In genomic region chr10:117146421-117146820, GRCm38 (mm10) we compare ENCODE assay signal across 9 mouse cellular contexts. TPM values are rescaled to one million over a fixed set of nuclear protein-coding genes. Genes with fewer than 3 reads are reported as not detected.
A peak's percentile ranks its signal among the peaks of the same experiment; 100 is the strongest.
DNase-seq lines count a peak whose midpoint lies in the region; ATAC-seq and TF ChIP-seq lines count a peak whose summit lies in the region.
"Had no signal": no experiment of that assay in that cellular context is flagged by ENCODE, and none has a peak within 500 bp of the region (broad histone marks: within the 10 kb centered on the region; RNA-seq: fewer than 3 reads in every experiment).

No protein-coding gene starts in this region.

- H3K36me3 ChIP-seq in megakaryocyte, embryonic 14.5 days (replicated peaks; ENCODE audit: low read length) = peaks cover 4% of the 10 kb centered on the region
- no peaks in the 10 kb centered on the region for H3K36me3 ChIP-seq in limb, embryonic 15.5 days
- H3K36me3 ChIP-seq in stomach, embryonic 15.5 days = no peaks in the 10 kb centered on the region

- no peaks in the 10 kb centered on the region for H3K9me3 ChIP-seq in megakaryocyte, embryonic 14.5 days
- H3K9me3 ChIP-seq in limb, embryonic 15.5 days = no peaks in the 10 kb centered on the region
- no peaks in the 10 kb centered on the region for H3K9me3 ChIP-seq in stomach, embryonic 15.5 days

- intact Hi-C loops in gastrocnemius, adult 2 months (cut with DNase I) = no loop called here

- DNase-seq in gastrocnemius, adult 2 months = no peak
- DNase-seq in gastrocnemius, adult 18-20 months (ENCODE audit: low spot score) = no peak
- DNase-seq in cerebellum, postnatal 25 days = no peak
- DNase-seq: thymus, postnatal 36 days had no signal

- 61% methylated on average over 9 of the region's 9 CpGs for WGBS in limb, embryonic 15.5 days
- 36% methylated on average over 9 of the region's 9 CpGs for WGBS in stomach, embryonic 15.5 days

- peak overlapping the region; percentile 97 for H3K4me3 ChIP-seq in gastrocnemius, adult 2 months
- H3K4me3 ChIP-seq in megakaryocyte, embryonic 14.5 days (replicated peaks) = peak overlapping the region; percentile 89
- H3K4me3 ChIP-seq in limb, embryonic 15.5 days = no peak overlapping the region
- H3K4me3 ChIP-seq in stomach, embryonic 15.5 days (replicated peaks) = peak overlapping the region; percentile 19; the same call in 1 of the 2 replicates

- H3K4me1 ChIP-seq in megakaryocyte, embryonic 14.5 days = peaks cover 70% of the 10 kb centered on the region
- peaks cover 32% of the 10 kb centered on the region for H3K4me1 ChIP-seq in limb, embryonic 15.5 days
- H3K4me1 ChIP-seq in stomach, embryonic 15.5 days = peaks cover 27% of the 10 kb centered on the region

- peak overlapping the region; percentile 85 for H3K27ac ChIP-seq in gastrocnemius, adult 2 months
- no peak overlapping the region for H3K27ac ChIP-seq in limb, embryonic 15.5 days
- H3K27ac ChIP-seq in stomach, embryonic 15.5 days = no peak overlapping the region

- ATAC-seq in megakaryocyte, adult 5-6 weeks (ENCODE audit: poor library complexity, severe bottlenecking) = no peak
- ATAC-seq in limb, embryonic 15.5 days (ENCODE audit: insufficient number of reproducible peaks, low FRiP score, low TSS enrichment, low read depth) = no peak
- no peak for ATAC-seq in stomach, embryonic 15.5 days (ENCODE audit: insufficient read depth, low FRiP score, low read depth)
- ATAC-seq in cerebellum, adult (ENCODE audit: insufficient number of reproducible peaks, low FRiP score, low TSS enrichment) = no peak

- H3K4me2 ChIP-seq in limb, embryonic 15.5 days = 0 out of 2 replicates have a peak overlapping the region, but pooled peaks have one; percentile 24
- peak overlapping the region; percentile 39 for H3K4me2 ChIP-seq in stomach, embryonic 15.5 days

- H3K27me3 ChIP-seq in megakaryocyte, embryonic 14.5 days (replicated peaks) = no peaks in the 10 kb centered on the region
- H3K27me3 ChIP-seq in limb, embryonic 15.5 days = no peaks in the 10 kb centered on the region
- H3K27me3 ChIP-seq in stomach, embryonic 15.5 days (replicated peaks) = no peaks in the 10 kb centered on the region

- no peak overlapping the region for H3K9ac ChIP-seq in limb, embryonic 15.5 days
- H3K9ac ChIP-seq in stomach, embryonic 15.5 days = no peak overlapping the region

- no peak for TF ChIP-seq CTCF in gastrocnemius, adult 2 months (IDR thresholded peaks at IDR 0.05)

RNA-seq across cellular contexts. Expression of gene Frs2, which starts 1.9 kb away (rescaled TPM):
- 10 to 100 TPM in 1 of 2 experiments, 1 to 10 TPM in 1; 8.1 to 11.5 TPM for total RNA-seq in gastrocnemius, adult 2 months (2021)
- total RNA-seq in gastrocnemius, adult 18-20 months (2021) = 1 to 10 TPM; 9.1 to 9.2 TPM
- polyA plus RNA-seq in megakaryocyte, embryonic 14.5 days (2012; ENCODE audit: insufficient read depth, low replicate concordance) = 0.75 and 1.5 TPM in 2 replicates
- 22.9 and 25.0 TPM in 2 replicates for total RNA-seq in megakaryocyte, adult 5-6 weeks (2015)
- total RNA-seq in megakaryocyte, adult 5-6 weeks (2017) = 9.8 and 10.5 TPM in 2 replicates
- 18.5 and 20.6 TPM in 2 replicates for polyA plus RNA-seq in limb, embryonic 15.5 days (2015; fragmentation: Nextera tagmentation; extraction: Ambion mirVana)
- 18.4 and 18.8 TPM in 2 replicates for polyA plus RNA-seq in stomach, embryonic 15.5 days (2015; fragmentation: Nextera tagmentation; extraction: Ambion mirVana)
